Mouse (Mus musculus) kidney, adult 2 months (tissue): ENCODE data around the gene Ppp6r3.

Experiments
- CTCF ChIP-seq: fragments of 200-500 bp; conservative IDR thresholded peaks from 2 replicates; pipeline ENCODE4 v1.5.1; 2011; ENCODE audit warnings: low read depth, mild to moderate bottlenecking, control low read depth, low read length, moderate library complexity, mixed read lengths; ENCODE audit not compliant: insufficient read depth, insufficient read length
- POLR2A ChIP-seq: fragments of 200-500 bp; IDR thresholded peaks from one replicate; pipeline ENCODE4 v1.6.1; 2011; ENCODE audit warnings: low read depth, low read length, control low read depth

DNA sequence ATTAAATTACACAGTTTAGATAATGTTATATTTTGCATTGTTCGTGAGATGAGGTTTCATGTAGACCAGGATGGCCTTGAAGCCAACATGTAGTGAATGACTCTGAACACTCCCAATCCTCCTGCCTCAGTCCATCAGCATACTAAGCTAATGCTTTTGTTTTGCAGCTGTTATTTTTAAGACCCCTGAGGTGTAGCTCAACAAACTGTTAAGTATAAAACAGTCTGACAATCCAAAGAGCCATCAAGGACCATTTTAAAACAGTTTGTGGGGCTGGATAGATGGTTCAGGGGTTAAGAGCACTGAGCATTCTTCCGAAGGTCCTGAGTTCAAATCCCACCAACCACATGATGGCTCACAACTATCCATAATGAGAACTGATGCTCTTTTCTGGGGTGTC lies 13.3 kb downstream of the Ppp6r3 start:
- TF ChIP-seq POLR2A (no peak), CTCF (no peak)
